Mouse (Mus musculus) monocyte, adult 5-6 weeks (primary cell): ENCODE measurements around the gene Tsfm. TPM values are rescaled to one million over a fixed set of nuclear protein-coding genes. Genes with fewer than 3 reads are reported as not detected.

Experiments
- ATAC-seq: fragments of 153-309, 156-312 bp; replicated peaks from 2 replicates; pipeline ENCODE4 v1.8.0; 2017; ENCODE audit warnings: mild to moderate bottlenecking; ENCODE audit not compliant: low TSS enrichment, insufficient number of reproducible peaks, severe bottlenecking, poor library complexity, low FRiP score
- total RNA-seq: library from RNA; stranded (forward); fragments of 200-1000, 200-491, 200-594 nt; gene quantifications from 3 replicates; pipeline ENCODE4 v1.2.3, GENCODE M21; 2017

Gene Tsfm
- total RNA-seq, 1 experiment from 2014 or later: 13.9 TPM

GRCm38 (mm10) chr10:126978277-126978994 lies 52.2 kb downstream of the Tsfm start, which contains the start of gene Ctdsp2:
Ctdsp2 (plus strand) TSS chr10:126978717.
- peak; percentile 86 for ATAC-seq

DNA sequence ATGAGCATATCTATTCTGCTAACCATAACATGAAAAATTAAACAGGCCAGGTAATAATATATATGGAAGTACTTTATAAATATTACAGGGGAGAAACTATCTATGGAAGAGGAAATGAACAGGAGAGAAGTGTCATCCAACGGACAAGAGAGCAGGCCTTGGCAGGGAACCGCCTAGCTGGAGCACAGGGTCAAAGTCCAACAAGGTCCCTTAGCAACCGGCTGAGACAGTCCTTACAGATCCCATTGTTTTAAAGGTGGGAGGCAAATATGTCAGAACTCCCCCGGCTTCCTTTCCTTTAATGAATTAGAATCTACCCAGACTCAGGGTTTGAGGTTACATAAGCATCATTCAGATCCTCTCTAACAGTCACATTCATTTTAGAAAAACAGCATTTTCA lies 53.6 kb downstream of the Tsfm start:
- ATAC-seq: no peak

- no peak for ATAC-seq
Observed at GRCm38 (mm10) chr10:126975706-126976105, 54.9 kb downstream of the Tsfm start.

DNA sequence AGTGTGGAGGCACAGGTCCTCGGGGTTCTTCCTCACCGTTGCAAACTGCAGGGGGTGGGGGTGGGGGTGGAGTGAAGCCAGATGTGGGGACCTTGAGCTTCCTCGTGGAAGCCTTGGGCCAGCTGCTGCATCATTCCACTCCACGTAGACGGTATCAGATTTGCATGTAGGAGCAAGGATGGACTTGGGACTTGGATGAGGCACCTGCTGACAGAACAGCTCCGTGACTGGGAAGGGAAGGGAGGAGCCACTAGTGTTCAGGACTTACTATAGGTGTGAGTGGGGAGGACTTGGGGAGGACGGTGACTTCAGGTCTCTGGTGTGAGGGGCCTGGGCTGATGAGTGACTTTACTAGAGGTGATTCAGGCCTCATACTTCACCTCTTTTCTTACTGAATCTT lies 57.7 kb downstream of the Tsfm start:
- ATAC-seq: no peak

GRCm38 (mm10) chr10:126972051-126972725 lies 58.5 kb downstream of the Tsfm start:
- no peak for ATAC-seq

DNA sequence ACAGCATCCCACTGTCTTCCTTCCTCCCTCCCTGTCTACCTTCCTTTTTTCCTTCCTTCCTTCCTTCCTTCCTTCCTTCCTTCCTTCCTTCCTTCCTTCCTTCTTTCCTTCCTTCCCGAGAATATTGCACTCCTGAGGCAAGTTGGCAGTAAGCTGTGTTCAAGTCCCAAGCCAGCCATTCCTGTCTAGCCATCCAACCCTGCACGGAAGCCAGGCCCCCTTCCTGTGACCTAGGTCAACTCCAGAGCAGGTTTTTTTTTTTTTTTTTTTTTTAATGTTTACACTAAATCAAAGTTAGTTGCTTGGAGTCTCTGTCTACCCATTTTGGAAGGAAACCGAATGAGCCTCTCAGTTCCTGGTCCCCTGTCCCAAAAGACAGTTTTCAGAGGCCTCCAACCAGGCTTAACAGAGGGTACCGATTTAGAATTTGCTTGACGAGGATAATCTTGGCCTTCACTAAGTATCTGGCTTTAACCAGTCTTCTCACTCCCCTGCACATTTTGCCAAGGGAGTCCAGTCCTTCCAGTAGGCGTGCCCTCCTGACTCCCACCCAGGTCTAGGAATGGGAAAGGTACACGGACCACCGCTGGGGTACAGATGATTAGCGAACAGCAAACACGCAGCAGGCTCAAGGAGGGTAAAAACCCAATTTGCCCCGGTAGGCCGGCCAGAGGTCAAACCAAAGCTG lies 59.1 kb downstream of the Tsfm start:
- ATAC-seq: no peak

DNA sequence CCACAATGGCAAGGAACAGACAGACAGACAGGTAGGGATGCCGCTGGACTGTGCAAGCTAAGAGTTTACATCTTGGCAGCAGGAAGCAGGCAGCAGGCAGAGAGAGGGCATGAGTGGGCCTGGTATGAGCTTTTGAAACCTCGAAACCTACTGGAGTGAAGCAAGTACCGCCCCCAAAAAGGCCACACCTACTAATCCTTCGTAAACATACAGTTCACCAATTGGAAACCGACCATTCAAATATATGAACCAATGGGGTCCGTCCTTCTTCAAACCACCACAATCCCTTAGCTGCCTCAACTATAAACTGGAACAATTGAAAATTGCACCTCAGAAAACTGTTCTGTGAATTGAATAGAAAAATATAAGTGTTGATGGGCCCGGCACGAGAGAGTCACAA lies 66.8 kb downstream of the Tsfm start:
- no peak for ATAC-seq

DNA sequence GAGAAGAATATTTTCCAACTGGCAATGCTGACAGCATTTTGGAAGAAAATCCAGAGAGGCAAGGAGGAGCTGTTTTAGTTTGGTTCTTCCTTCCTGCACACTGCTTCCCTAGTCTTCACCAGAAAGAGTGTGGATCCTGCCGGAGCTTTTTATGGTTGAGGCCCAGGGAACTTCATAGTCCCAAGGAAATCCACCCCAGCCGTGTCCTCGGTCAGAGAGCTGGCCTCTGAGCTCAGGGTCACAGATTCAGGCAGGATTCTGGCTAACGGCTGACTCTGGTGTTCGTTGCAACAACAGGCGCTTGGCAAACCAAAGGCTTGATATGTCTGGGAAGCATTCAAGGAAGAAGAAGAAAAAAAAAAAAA lies 67.7 kb downstream of the Tsfm start:
- no peak for ATAC-seq

DNA sequence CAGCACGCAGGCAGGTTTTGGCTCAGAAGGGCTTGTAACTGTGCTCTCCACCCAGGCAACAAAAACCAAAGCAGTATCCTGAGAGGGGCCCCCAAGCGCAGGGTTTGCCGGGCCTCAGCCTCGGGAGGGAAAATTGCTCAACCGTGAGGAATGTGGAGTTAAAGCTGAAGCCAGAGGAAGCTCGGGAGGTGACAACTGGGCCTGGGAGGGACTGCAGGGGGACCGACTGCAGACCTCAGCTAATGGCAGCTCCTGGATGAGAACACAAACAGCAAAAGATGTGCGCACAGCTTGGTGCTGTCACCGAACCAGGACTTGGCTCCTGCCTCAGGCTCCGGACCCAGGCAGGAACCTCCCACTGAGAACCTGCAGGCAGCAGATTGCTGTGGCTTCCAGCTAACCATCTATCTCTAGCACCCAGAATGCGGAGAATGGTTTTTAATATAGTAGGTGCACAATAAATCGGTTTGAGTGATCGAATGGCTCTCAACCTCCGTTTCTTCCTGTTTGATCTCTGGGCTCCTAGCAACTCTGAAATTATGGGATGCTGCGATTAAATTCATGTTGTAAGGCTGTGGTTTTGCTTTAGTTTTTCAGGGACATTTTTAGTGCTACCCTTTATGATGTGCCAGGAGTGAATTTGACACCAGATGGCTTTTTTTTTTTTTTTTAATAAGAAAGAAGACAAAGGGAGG lies 68.2 kb downstream of the Tsfm start:
- ATAC-seq: no peak

GRCm38 (mm10) chr10:126961757-126962156 lies 68.9 kb downstream of the Tsfm start:
- ATAC-seq: no peak

Other genes starting within 250 kb of the Tsfm start
- gene Atp23, start 129.5 kb downstream of the Tsfm start, total RNA-seq: 2.2 to 7.6 TPM (median 5.6 TPM) in 3 replicates
- gene Ctdsp2, start 52.1 kb downstream of the Tsfm start, total RNA-seq: 36.2 to 38.6 TPM (median 37.6 TPM) in 3 replicates
- gene Avil, start 30.1 kb downstream of the Tsfm start, total RNA-seq: 1.1 to 13.0 TPM (median 4.4 TPM) in 3 replicates
- gene Mettl1, start 10.6 kb upstream of the Tsfm start, total RNA-seq: 1.3 to 5.1 TPM (median 1.6 TPM) in 3 replicates
- gene Eef1akmt3, start 10.7 kb upstream of the Tsfm start, total RNA-seq: 0.39 TPM in 1 of 3 replicates, not detected in the others
- gene Cyp27b1, start 17.4 kb upstream of the Tsfm start, total RNA-seq: not detected in 3 replicates
- 1.6 TPM in 1 of 3 replicates, not detected in the others for gene March9, start 29.3 kb upstream of the Tsfm start, total RNA-seq
- 23.3 to 49.4 TPM (median 23.9 TPM) in 3 replicates for gene Cdk4, start 32.7 kb upstream of the Tsfm start, total RNA-seq
- gene Tspan31, start 39.4 kb upstream of the Tsfm start, total RNA-seq: 38.1 to 49.9 TPM (median 47.0 TPM) in 3 replicates
- 31.1 to 112 TPM (median 48.9 TPM) in 3 replicates for gene Agap2, start 44.4 kb upstream of the Tsfm start, total RNA-seq
- gene Os9, start 90.3 kb upstream of the Tsfm start, total RNA-seq: 253 to 285 TPM (median 262 TPM) in 3 replicates
- 166 to 275 TPM (median 211 TPM) in 3 replicates for gene B4galnt1, start 134.4 kb upstream of the Tsfm start, total RNA-seq
- gene Slc26a10, start 149.8 kb upstream of the Tsfm start, total RNA-seq: 3.2 to 4.2 TPM (median 3.5 TPM) in 3 replicates
- gene Arhgef25, start 159.2 kb upstream of the Tsfm start, total RNA-seq: 1.9 TPM in 1 of 3 replicates, not detected in the others
- gene Dtx3, start 164.9 kb upstream of the Tsfm start, total RNA-seq: 3.8 to 17.3 TPM (median 8.8 TPM) in 3 replicates
- gene Pip4k2c, start 180.7 kb upstream of the Tsfm start, total RNA-seq: 15.7 to 32.0 TPM (median 21.5 TPM) in 3 replicates
- 0.19 to 0.48 TPM in 2 of 3 replicates, not detected in the other for gene Kif5a, start 232.5 kb upstream of the Tsfm start, total RNA-seq
- 89.0 to 104 TPM (median 92.1 TPM) in 3 replicates for gene Dctn2, start 235.5 kb upstream of the Tsfm start, total RNA-seq